Mouse (Mus musculus) kidney, adult 8-10 months (tissue): ENCODE measurements around the gene Lat2.

Source experiments
- DNase-seq, 2 experiments: peaks; one replicate each; pipeline ENCODE4 v3.0.0; 2022

The Lat2 gene

GRCm38 (mm10) chr5:134611810-134612521, 2.9 kb downstream of the Lat2 start:
- no peak for DNase-seq

- no peak for DNase-seq
Measured at GRCm38 (mm10) chr5:134609916-134610643, 4.7 kb downstream of the Lat2 start.

- no peak for DNase-seq
Measured at GRCm38 (mm10) chr5:134607121-134607520, 7.7 kb downstream of the Lat2 start.

GRCm38 (mm10) chr5:134606314-134606713, 8.5 kb downstream of the Lat2 start:
- DNase-seq, result no peak

- no peak for DNase-seq
Measured at GRCm38 (mm10) chr5:134604376-134604775, 10.4 kb downstream of the Lat2 start.

GRCm38 (mm10) chr5:134597711-134598110, 17.1 kb downstream of the Lat2 start:
- no peak for DNase-seq

GRCm38 (mm10) chr5:134593093-134593492, 21.7 kb downstream of the Lat2 start:
- DNase-seq, result no peak

- peak; percentile 31 to 39 for DNase-seq
Measured at GRCm38 (mm10) chr5:134592026-134592581, 22.7 kb downstream of the Lat2 start.

GRCm38 (mm10) chr5:134589900-134590299, 24.9 kb downstream of the Lat2 start:
- no peak for DNase-seq

- DNase-seq, result no peak
Measured at GRCm38 (mm10) chr5:134584798-134585197, 30.0 kb downstream of the Lat2 start.

GRCm38 (mm10) chr5:134583884-134584213, 31.0 kb downstream of the Lat2 start:
- no peak for DNase-seq

- DNase-seq, result peak in 1 of 2 experiments; percentile 32
Measured at GRCm38 (mm10) chr5:134583006-134583883, 31.6 kb downstream of the Lat2 start.

- peak; percentile 95 to 98 for DNase-seq
Measured at GRCm38 (mm10) chr5:134582221-134582907, 32.5 kb downstream of the Lat2 start.

GRCm38 (mm10) chr5:134581146-134581545, 33.7 kb downstream of the Lat2 start, which contains the start of gene Rfc2:
TSS of gene Rfc2 (plus strand) at chr5:134581366.
- peak; percentile 61 to 69 for DNase-seq

GRCm38 (mm10) chr5:134579135-134579534, 35.7 kb downstream of the Lat2 start:
- DNase-seq, result no peak

- no peak for DNase-seq
Measured at GRCm38 (mm10) chr5:134577534-134577933, 37.3 kb downstream of the Lat2 start.

GRCm38 (mm10) chr5:134576517-134577220, 38.2 kb downstream of the Lat2 start:
- DNase-seq, result no peak

- no peak for DNase-seq
Measured at GRCm38 (mm10) chr5:134575833-134576232, 39.0 kb downstream of the Lat2 start.

- peak in 1 of 2 experiments; percentile 63 for DNase-seq
Measured at GRCm38 (mm10) chr5:134572508-134573214, 42.2 kb downstream of the Lat2 start.

GRCm38 (mm10) chr5:134571730-134572507, 42.9 kb downstream of the Lat2 start:
- peak; percentile 70 to 86 for DNase-seq
